Mouse (Mus musculus): ENCODE measurements around the gene Fthl17f. TPM values are rescaled to one million over a fixed set of nuclear protein-coding genes. Genes with fewer than 3 reads are reported as not detected.

The Fthl17f gene
- polyA plus RNA-seq, 1 experiment from 2014 or later = not detected

Other genes with a start within 250 kb of the Fthl17f start
- gene Gm6592, start 219.0 kb upstream of the Fthl17f start, polyA plus RNA-seq (2015; fragmentation: Nextera tagmentation; extraction: Ambion mirVana) = not detected in 2 replicates
- not detected in 2 replicates for gene Gm5751, start 188.8 kb upstream of the Fthl17f start, polyA plus RNA-seq (2015; fragmentation: Nextera tagmentation; extraction: Ambion mirVana)
- 4.8 and 5.5 TPM in 2 replicates for gene B630019K06Rik, start 170.6 kb upstream of the Fthl17f start, polyA plus RNA-seq (2015; fragmentation: Nextera tagmentation; extraction: Ambion mirVana)
- gene Fthl17b, start 100.0 kb upstream of the Fthl17f start, polyA plus RNA-seq (2015; fragmentation: Nextera tagmentation; extraction: Ambion mirVana) = not detected in 2 replicates
- not detected in 2 replicates for gene Fthl17c, start 86.5 kb upstream of the Fthl17f start, polyA plus RNA-seq (2015; fragmentation: Nextera tagmentation; extraction: Ambion mirVana)
- not detected in 2 replicates for gene Fthl17d, start 76.3 kb upstream of the Fthl17f start, polyA plus RNA-seq (2015; fragmentation: Nextera tagmentation; extraction: Ambion mirVana)
- gene Fthl17e, start 29.5 kb upstream of the Fthl17f start, polyA plus RNA-seq (2015; fragmentation: Nextera tagmentation; extraction: Ambion mirVana) = not detected in 2 replicates
- gene 4930402K13Rik, start 41.5 kb downstream of the Fthl17f start, polyA plus RNA-seq (2015; fragmentation: Nextera tagmentation; extraction: Ambion mirVana) = not detected in 2 replicates
- 1.1 and 2.0 TPM in 2 replicates for gene Lancl3, start 136.9 kb downstream of the Fthl17f start, polyA plus RNA-seq (2015; fragmentation: Nextera tagmentation; extraction: Ambion mirVana)
- gene Gm14862, start 193.9 kb downstream of the Fthl17f start, polyA plus RNA-seq (2015; fragmentation: Nextera tagmentation; extraction: Ambion mirVana) = not detected in 2 replicates
- gene Xk, start 209.7 kb downstream of the Fthl17f start, polyA plus RNA-seq (2015; fragmentation: Nextera tagmentation; extraction: Ambion mirVana) = 1.0 and 1.4 TPM in 2 replicates
- gene H2al1m, start 220.7 kb downstream of the Fthl17f start, polyA plus RNA-seq (2015; fragmentation: Nextera tagmentation; extraction: Ambion mirVana) = not detected in 2 replicates

Data from embryonic facial prominence, embryonic 13.5 days (tissue).